Mouse (Mus musculus): ENCODE data around the gene Nfkbid.

GRCm38 (mm10) chr7:30453766-30454165 is 32.2 kb downstream of the Nfkbid start:
- no peak for TF ChIP-seq MXI1 (IDR thresholded peaks at IDR 0.05; ENCODE audit: low read depth, low read length)
- TF ChIP-seq ZNF384 (IDR thresholded peaks at IDR 0.05; ENCODE audit: low read depth, low read length): no peak
- TF ChIP-seq POLR2A (IDR thresholded peaks at IDR 0.05; ENCODE audit: low read depth, low read length): no peak
- TF ChIP-seq MAFK (IDR thresholded peaks at IDR 0.05; ENCODE audit: insufficient replicate concordance, low read length): no peak
- 0 out of 2 replicates have a peak, but pooled peaks have one; percentile 36 for TF ChIP-seq SIN3A (IDR thresholded peaks at IDR 0.05; ENCODE audit: low read length)
- no peak for TF ChIP-seq KAT2A (IDR thresholded peaks at IDR 0.05; ENCODE audit: insufficient replicate concordance, low read length)
- no peak for TF ChIP-seq UBTF (IDR thresholded peaks at IDR 0.05; ENCODE audit: low read depth, low read length)
- TF ChIP-seq PAX5 (IDR thresholded peaks at IDR 0.05; ENCODE audit: low read length): no peak
- no peak for TF ChIP-seq CTCF (conservative IDR thresholded peaks at IDR 0.05 in 1 of 2, IDR thresholded peaks at IDR 0.05 in 1 of 2; ENCODE audit: low read depth in 2 of 2, low read length in 2 of 2)
- no peak for TF ChIP-seq CHD2 (IDR thresholded peaks at IDR 0.05; ENCODE audit: low read length)
